Mouse (Mus musculus) pancreas, adult 10 weeks (tissue): Measurements from ENCODE around the gene Npas4. TPM values are rescaled to one million over a fixed set of nuclear protein-coding genes. Genes with fewer than 3 reads are reported as not detected.

ENCODE experiments used
- polyA plus RNA-seq: library from polyadenylated mRNA; stranded (reverse); fragments of 350-450 nt; fragmentation: Illumina TruSeq; extraction: RNeasy Lipid Tissue Mini Kit (QIAGEN cat#74804); gene quantifications from one replicate; pipeline ENCODE4 v1.2.3, GENCODE M21; 2015; ENCODE audit warnings: low read depth, low replicate concordance; ENCODE audit not compliant: insufficient read depth

The Npas4 gene
- 0.54 TPM for polyA plus RNA-seq

DNA sequence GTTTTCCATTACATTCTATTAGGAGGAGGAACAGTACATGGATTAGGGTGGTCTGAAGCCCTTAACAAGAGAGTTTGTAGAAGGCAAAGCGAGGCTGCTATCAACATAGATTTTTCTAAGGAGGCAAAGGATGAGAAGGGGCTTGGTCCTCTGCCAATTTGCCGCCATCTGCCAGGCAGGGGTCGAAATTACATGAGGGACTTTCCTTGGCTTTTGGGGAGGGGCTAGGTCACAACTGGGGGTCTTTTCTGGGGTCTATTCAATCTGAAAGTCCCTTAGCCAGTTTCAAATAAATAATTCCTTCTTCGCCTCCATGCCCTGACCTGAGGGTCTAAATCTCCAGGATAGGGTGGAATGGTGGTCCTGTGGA, at the start of gene Npas4:
Gene Npas4 (minus strand): TSS at position 61 of the 370 bp plus-strand sequence.

DNA sequence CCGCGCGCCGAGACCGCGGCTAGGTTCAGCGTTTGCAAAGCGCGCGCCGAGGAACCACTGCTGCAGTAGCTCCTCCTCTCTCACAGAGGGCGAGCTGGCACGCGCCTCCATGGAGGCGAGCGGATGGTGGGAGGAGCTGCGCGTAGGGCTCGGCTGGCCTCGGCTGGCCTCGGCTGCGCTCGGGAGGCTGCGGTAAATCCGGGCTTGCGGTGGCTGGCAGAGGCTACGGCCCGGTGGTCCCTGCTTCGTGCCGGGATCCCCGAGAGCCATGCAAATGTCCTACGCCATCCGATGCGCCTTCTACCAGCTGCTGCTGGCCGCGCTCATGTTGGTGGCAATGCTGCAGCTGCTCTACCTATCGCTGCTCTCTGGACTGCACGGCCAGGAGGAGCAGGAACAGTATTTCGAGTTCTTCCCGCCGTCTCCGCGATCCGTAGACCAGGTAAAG, 48.6 kb upstream of the Npas4 start, which contains the start of the genes B4gat1 and AC124502.3:
Gene B4gat1 (plus strand): TSS at position 118 of the 448 bp plus-strand sequence.
Gene AC124502.3 (plus strand): TSS at position 183 of the 448 bp plus-strand sequence.

DNA sequence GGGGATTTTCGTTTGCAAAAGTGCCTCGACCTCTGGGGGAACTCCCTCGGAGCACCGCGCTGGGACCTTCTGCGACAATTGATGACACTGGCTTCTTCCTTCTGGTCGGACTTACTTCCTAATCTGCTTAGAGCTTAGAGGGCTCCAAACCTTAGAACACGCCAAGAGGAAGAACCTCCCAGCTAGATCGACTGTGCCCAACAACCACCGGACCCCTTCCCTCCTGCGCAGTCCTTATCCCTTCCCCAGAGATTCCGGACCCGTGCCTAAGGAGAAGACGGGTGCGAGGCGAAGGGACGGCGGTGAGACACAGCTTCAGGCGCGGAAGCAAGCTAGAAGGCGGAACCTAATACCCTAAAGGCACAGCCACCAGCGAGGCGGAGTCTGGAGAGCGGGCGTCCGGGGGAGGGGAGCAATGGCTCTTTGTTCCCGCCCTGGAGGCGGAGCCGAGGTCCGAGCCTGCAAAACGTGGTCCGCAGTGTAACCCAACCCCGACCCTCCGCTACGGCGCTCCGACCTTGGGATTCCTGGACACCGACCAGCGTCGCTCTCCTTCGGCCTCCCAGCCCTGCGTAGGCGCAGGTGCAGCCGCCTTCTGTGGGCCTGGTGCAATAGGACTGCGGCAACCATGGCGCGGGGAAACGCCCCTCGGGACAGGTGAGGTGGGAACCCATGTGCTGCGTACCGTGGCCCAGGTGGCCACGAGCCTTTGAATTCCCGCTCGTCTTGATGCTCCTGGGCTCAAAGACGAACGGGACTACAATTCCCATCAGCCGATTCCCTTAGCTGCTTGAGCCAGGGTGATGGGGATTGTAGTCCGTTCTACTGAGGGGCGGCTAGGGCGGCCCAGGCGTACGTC, 33.7 kb upstream of the Npas4 start, which contains the start of gene Slc29a2:
Gene Slc29a2 (plus strand): TSS at position 240 of the 859 bp plus-strand sequence.

DNA sequence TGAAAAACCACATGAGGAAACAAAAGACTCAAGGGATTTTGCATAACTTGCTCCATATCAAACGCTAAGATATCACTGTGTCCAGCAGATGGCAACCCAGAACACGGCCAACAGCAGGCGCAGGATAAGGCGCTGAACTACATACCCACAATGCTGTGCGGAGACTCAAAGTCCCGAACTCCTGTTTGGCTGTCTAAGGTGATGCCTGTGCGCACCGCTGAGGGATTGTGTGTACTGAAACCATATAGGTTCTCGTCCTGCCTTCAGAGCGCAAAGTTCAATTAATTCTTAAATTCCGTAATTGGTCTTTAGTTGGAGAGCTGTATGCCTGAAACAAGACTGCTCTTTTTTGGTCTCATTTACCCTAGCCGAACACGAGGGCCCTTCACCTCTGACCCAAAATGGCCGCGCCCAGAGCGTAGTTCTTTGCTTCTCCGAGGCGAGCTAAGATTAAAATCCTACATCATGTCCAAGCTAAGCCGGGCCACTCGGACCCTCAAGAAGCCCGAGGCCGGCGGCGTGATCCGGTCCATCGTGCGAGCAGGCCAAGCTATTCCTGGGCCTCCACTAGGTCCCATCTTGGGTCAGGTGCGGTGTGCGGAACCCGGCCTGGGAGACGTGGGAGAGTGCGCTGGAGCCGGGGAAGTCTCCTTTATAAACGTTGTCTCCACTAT, 28.1 kb downstream of the Npas4 start, which contains the start of gene Mrpl11:
Gene Mrpl11 (plus strand): TSS at position 220 of the 674 bp plus-strand sequence.

DNA sequence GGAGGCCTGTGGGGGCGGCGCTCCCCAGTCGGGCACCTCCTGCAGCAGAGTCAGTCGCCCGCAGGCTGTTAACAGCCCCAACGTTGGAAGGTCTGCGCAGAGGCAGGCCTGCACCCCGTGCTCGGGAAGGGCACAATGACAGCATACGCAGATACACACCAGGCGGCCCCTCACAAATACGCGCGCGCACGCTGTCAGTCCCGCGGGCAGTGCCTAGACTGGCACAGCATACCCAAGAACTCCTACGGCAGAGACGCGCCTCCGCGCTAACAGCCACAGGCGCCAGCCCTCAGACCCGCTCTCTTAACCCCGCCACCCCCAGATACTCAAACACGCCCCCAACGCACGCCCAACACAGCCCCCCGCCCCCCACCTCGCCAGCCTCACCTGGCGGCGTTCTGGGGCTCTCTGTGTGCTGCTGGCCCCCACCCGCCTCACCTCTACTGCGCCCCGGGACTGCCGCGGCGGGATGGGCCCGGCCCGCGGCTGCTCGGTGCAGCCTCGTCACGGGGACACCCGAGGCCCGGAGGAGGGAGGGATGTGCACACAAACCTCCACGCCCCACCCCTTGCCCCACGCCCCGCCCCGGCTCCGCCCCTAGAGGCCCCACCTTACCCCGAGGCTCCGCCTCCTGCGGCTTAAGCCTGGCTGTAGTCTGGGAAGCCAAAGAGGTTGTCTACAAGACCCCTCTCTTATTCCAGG, 47.4 kb downstream of the Npas4 start, which contains the start of gene Peli3:
Gene Peli3 (minus strand): TSS at position 577 of the 702 bp plus-strand sequence.

Other genes starting within 250 kb of the Npas4 start
- gene Rbm4b, start 233.8 kb downstream of the Npas4 start, polyA plus RNA-seq, result 4.6 TPM
- 7.2 TPM for gene Rbm4, start 196.4 kb downstream of the Npas4 start, polyA plus RNA-seq
- gene Gm21992, start 178.7 kb downstream of the Npas4 start, polyA plus RNA-seq, result 13.6 TPM
- gene Rbm14, start 178.7 kb downstream of the Npas4 start, polyA plus RNA-seq, result 5.8 TPM
- 30.0 TPM for gene Ccs, start 151.0 kb downstream of the Npas4 start, polyA plus RNA-seq
- not detected for gene Ccdc87, start 150.9 kb downstream of the Npas4 start, polyA plus RNA-seq
- gene Ctsf, start 135.2 kb downstream of the Npas4 start, polyA plus RNA-seq, result 21.8 TPM
- not detected for gene Actn3, start 112.4 kb downstream of the Npas4 start, polyA plus RNA-seq
- gene Zdhhc24, start 111.6 kb downstream of the Npas4 start, polyA plus RNA-seq, result 1.8 TPM
- 1.2 TPM for gene Bbs1, start 83.7 kb downstream of the Npas4 start, polyA plus RNA-seq
- gene Dpp3, start 62.0 kb downstream of the Npas4 start, polyA plus RNA-seq, result 16.6 TPM
- gene Peli3, start 47.2 kb downstream of the Npas4 start, polyA plus RNA-seq, result 0.83 TPM
- 13.0 TPM for gene Mrpl11, start 28.2 kb downstream of the Npas4 start, polyA plus RNA-seq
- gene Slc29a2, start 33.5 kb upstream of the Npas4 start, polyA plus RNA-seq, result 1.0 TPM
- 0.83 TPM for gene B4gat1, start 48.5 kb upstream of the Npas4 start, polyA plus RNA-seq
- gene AC124502.3, start 48.6 kb upstream of the Npas4 start, polyA plus RNA-seq, result 3.4 TPM
- 5.6 TPM for gene Brms1, start 51.0 kb upstream of the Npas4 start, polyA plus RNA-seq
- gene Rin1, start 60.2 kb upstream of the Npas4 start, polyA plus RNA-seq, result 2.4 TPM
- 15.5 TPM for gene Cd248, start 77.8 kb upstream of the Npas4 start, polyA plus RNA-seq
- gene Tmem151a, start 95.2 kb upstream of the Npas4 start, polyA plus RNA-seq, result 3.4 TPM
- 17.2 TPM for gene Yif1a, start 98.2 kb upstream of the Npas4 start, polyA plus RNA-seq
- 0.92 TPM for gene Cnih2, start 108.2 kb upstream of the Npas4 start, polyA plus RNA-seq
- 28.5 TPM for gene Rab1b, start 116.8 kb upstream of the Npas4 start, polyA plus RNA-seq
- gene Klc2, start 128.2 kb upstream of the Npas4 start, polyA plus RNA-seq, result 5.4 TPM